Mouse (Mus musculus) bone marrow, adult 2 months (tissue): ENCODE measurements around the gene Nanp. TPM values are rescaled to one million over a fixed set of nuclear protein-coding genes. Genes with fewer than 3 reads are reported as not detected.

Experiments
- H3K27ac ChIP-seq: fragments of 200-500 bp; 2 replicates; pipeline ENCODE4 v1.5.1; 2012; ENCODE audit warnings: low read depth, mild to moderate bottlenecking, control low read depth, inconsistent platforms, low read length; ENCODE audit not compliant: control insufficient read depth, poor library complexity, insufficient read depth
- H3K4me1 ChIP-seq: fragments of 200-500 bp; 2 replicates; pipeline ENCODE4 v1.6.1; 2011; ENCODE audit warnings: low read length; ENCODE audit not compliant: control insufficient read depth, insufficient read depth
- H3K4me3 ChIP-seq: fragments of 200-500 bp; replicated peaks from 2 replicates; pipeline ENCODE3; 2011; ENCODE audit warnings: mild to moderate bottlenecking, low read depth, low read length, control low read depth; ENCODE audit not compliant: control insufficient read depth
- CTCF ChIP-seq: fragments of 200-500 bp; IDR thresholded peaks from 2 replicates; pipeline ENCODE4 v1.5.1; 2011; ENCODE audit warnings: low read length, control low read depth; ENCODE audit not compliant: control insufficient read depth, insufficient read depth
- POLR2A ChIP-seq: fragments of 200-500 bp; IDR thresholded peaks from 2 replicates; pipeline ENCODE4 v1.6.1; 2011; ENCODE audit warnings: low read depth, mild to moderate bottlenecking, control low read depth, low read length, borderline replicate concordance; ENCODE audit not compliant: control insufficient read depth
- WGBS: fragments of 180-500 bp; shearing (Covaris S2); methylation state at CpG from one replicate; pipeline ENCODE4 v1.1.7; 2018; 5-methylcytosine and 5-hydroxymethylcytosine counted together
- polyA plus RNA-seq: library from polyadenylated mRNA; stranded (reverse); fragments of >200 nt; gene quantifications from 2 replicates; pipeline ENCODE4 v1.2.4, GENCODE M21; 2011; ENCODE audit warnings: low replicate concordance; ENCODE audit not compliant: missing spikeins, insufficient read depth, insufficient read length

Gene Nanp
- 16.3 and 22.6 TPM in 2 replicates for polyA plus RNA-seq

DNA sequence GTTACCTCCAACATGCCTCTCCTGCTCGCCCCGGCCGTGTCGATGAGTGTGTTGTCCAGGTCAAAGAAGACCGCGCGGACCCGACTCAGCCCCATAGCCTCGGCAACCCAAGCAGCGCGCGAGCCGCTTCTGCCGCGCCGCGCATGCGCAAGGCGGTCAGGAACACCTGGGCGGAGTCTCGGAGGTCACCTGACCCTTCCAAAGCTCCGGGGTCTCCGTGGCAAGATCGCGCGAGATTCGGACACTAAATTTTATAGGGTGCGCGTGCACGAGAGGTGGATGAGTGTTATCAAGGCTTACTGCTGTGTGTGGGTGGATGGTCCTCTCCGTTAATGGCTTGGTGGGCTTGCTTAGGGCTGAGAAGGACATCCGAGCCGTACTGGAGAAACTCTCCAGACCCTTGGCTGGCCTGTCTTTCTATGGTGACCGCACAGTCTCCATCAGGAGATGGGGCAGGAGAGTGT, at the start of gene Nanp, which contains the start of gene Ninl:
Nanp (minus strand) TSS at position 167 of the 464 bp plus-strand sequence.
Ninl (minus strand) TSS at position 151 of the 464 bp plus-strand sequence.
- H3K4me1 ChIP-seq, result peaks cover 4% of the 10 kb centered on the region; the same call in 1 of the 2 replicates
- WGBS, result 0% methylated on average over 33 of the region's 34 CpGs
- H3K4me3 ChIP-seq, result peak within 1 kb of the TSS; percentile 94
- TF ChIP-seq POLR2A (peak; percentile 40), CTCF (no peak)
- peak within 1 kb of the TSS; percentile 78 for H3K27ac ChIP-seq

DNA sequence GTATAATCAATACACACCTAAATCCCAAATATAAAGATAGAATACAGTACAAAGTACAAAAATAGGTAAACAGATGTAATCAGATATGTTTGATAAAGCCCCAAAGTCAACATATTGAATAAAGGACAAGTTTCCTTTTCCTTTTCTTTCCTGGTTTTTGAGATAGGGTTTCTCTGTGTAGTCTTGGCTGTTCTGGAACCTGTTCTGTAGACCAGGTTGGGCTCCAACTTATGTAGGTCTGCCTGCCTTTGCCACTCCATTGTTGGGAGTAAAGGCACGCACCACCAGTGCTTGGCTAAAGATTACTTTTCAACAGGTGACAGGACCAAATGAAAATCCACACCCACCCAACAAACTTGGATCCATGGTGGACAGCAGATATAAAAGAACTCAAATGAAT, 17.4 kb upstream of the Nanp start:
- WGBS, result 79% methylated on average over 1 of the region's 1 CpGs
- H3K4me1 ChIP-seq, result no peaks in the 10 kb centered on the region
- TF ChIP-seq CTCF, result no peak
- TF ChIP-seq POLR2A, result no peak
- no peak overlapping the region for H3K4me3 ChIP-seq
- H3K27ac ChIP-seq, result no peak overlapping the region

DNA sequence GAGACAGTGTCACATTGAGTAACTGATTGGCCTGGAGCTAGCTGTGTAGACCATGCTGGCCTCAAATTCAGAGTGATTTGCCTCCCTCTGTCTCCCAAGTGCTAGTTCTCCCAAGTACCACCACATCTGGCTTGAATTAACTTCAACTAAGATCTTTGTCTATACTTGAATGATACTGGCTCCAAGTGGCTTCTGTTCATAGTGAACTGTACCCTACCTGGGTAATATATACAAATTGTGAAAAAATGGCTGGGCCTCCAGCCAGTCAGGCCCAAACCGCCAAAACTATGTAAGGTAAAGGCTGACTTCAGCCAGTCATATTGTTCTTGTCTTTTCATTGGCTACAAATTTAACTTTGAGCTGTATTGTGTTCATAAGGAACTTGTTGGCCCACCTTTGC, 1.2 kb upstream of the Nanp start:
- no peak for TF ChIP-seq POLR2A
- TF ChIP-seq CTCF, result no peak
- Histone ChIP-seq H3K27ac (no peak overlapping the region), H3K4me1 (peaks cover 4% of the 10 kb centered on the region; the same call in 1 of the 2 replicates), H3K4me3 (no peak overlapping the region)
- 88% methylated on average over 1 of the region's 1 CpGs for WGBS

DNA sequence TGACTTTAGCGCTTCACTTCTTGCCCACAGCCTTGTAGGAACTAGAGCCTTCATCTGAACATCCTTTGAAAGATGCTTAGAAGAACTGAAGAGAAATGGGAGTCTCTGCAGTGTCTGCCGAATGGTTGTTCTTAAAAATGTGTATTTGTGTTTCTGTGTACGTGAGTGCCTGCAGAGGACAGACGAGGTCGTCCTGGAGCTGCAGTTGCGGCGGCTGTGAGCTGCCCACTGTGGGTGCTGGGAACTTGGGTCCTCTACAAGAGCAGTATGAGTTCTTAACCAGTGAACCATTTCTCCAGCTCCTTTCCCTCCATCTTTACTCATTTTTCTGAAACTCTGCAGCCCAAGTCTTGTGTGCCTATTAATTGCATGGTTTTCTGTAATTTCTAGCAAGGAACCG, 528 bp upstream of the Nanp start:
- WGBS, result 22% methylated on average over 8 of the region's 8 CpGs
- no peak for TF ChIP-seq POLR2A
- no peak for TF ChIP-seq CTCF
- Histone ChIP-seq H3K27ac (0 out of 2 replicates have a peak overlapping the region, but pooled peaks have one; percentile 12), H3K4me1 (peaks cover 4% of the 10 kb centered on the region; the same call in 1 of the 2 replicates), H3K4me3 (peak overlapping the region; percentile 94)

DNA sequence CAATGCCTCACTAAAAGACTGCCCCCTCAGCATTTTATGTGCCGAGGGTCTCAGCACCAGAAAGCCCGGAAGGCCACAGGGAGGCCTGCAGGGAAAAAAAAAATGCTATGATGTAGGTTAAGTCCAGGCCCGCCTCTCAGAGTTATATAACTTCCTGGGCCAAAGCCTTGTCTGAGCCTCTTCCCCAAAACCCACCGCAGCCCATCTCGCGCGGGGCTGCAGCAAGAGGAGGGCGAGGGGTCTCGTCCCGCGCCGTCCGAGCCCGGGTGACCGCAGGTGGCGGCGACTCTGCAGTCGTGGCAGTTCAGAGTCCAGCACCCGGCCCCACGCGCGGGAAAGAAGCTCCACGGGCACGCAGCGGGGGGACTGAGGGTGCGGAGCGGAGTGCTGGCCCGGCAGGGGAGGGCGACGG, 381 bp downstream of the Nanp start:
- Histone ChIP-seq H3K27ac (peak overlapping the region; percentile 78), H3K4me1 (peaks cover 4% of the 10 kb centered on the region; the same call in 1 of the 2 replicates), H3K4me3 (peak overlapping the region; percentile 94)
- WGBS, result 3% methylated on average over 30 of the region's 30 CpGs
- TF ChIP-seq CTCF, result no peak
- TF ChIP-seq POLR2A, result no peak

DNA sequence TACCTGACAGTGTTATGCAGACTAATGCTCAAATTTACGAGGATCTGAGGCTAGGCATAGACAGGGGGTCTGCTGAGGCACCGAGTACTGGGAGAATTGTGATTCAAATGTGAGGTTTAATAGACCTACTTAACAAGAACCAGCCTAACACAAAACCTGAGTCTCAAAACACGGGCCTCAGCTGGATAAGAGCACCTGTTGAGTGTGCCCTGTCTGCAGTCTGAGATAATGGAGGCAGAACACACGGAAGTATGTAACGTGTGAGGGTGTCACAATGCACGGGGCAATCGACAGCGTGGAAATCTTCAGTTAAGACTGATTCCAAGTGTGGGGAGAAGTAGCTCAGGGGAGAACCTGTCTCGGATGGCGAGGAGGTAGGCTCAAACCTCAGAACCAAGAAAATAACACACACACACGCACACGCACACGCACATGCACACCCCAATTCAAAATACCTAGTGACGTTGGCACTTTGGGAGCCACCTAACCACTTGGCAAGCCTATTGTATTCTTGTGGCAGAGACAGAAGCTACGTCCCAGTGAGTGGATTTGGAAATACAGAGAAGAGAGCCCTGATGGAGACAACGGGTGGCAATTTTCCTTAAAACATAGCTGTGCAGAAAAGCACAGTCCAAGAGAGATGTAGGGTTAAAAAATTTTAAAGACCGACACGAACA, 1.2 kb downstream of the Nanp start:
- Histone ChIP-seq H3K4me3 (peak overlapping the region; percentile 94), H3K27ac (peak overlapping the region; percentile 34), H3K4me1 (peaks cover 4% of the 10 kb centered on the region; the same call in 1 of the 2 replicates)
- 15% methylated on average over 18 of the region's 18 CpGs for WGBS
- TF ChIP-seq CTCF (no peak), POLR2A (no peak)

DNA sequence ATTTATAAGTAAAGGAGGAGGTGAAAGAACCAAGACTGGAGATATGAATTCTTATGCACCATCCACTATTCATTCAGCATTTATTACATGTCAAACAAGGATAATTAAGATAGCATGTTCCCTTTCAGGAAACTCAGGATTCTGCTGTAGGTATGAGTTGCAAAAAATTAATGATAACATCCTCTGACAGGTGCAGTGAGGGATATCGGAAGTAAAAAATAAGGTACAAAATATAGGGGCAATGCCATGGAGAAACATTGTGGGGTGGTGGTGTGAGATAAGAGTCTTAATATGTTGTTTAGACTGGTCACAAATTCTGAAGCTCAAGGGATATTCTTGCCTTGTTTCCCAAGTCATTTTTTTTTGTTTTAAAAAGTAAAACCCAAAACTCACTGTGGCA, 1.9 kb downstream of the Nanp start:
- Histone ChIP-seq H3K4me1 (peaks cover 4% of the 10 kb centered on the region; the same call in 1 of the 2 replicates), H3K4me3 (peak overlapping the region; percentile 64), H3K27ac (no peak overlapping the region; the same call in 1 of the 2 replicates)
- WGBS, result 62% methylated on average over 1 of the region's 1 CpGs
- TF ChIP-seq POLR2A (no peak), CTCF (no peak)

DNA sequence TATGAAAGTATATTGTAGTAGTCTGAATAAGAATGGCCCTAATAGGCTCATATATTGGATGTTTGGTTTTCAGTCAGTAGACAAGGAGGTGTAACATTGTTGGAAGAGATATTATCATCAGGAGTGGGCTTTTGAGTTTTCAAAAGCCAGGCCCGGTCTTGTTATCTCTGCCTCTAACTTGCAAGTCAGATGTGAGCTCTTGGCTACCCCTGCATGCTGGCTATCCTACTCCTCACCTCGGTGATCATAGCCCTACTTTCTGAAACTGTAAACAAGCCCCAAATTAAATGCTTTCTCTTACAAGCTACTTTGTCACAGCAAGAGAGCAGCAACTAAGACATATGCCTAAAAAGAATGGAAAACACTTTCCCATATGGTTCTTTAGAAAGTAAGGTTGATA, 2.5 kb downstream of the Nanp start:
- Histone ChIP-seq H3K4me1 (peaks cover 4% of the 10 kb centered on the region; the same call in 1 of the 2 replicates), H3K27ac (no peak overlapping the region), H3K4me3 (peak overlapping the region; percentile 31)
- WGBS, result 54% methylated on average over 2 of the region's 2 CpGs
- TF ChIP-seq POLR2A (no peak), CTCF (no peak)
